Mouse (Mus musculus): ENCODE measurements around the gene Madd.
A peak's percentile ranks its signal among the peaks of the same experiment; 100 is the strongest.

The Madd gene

DNA sequence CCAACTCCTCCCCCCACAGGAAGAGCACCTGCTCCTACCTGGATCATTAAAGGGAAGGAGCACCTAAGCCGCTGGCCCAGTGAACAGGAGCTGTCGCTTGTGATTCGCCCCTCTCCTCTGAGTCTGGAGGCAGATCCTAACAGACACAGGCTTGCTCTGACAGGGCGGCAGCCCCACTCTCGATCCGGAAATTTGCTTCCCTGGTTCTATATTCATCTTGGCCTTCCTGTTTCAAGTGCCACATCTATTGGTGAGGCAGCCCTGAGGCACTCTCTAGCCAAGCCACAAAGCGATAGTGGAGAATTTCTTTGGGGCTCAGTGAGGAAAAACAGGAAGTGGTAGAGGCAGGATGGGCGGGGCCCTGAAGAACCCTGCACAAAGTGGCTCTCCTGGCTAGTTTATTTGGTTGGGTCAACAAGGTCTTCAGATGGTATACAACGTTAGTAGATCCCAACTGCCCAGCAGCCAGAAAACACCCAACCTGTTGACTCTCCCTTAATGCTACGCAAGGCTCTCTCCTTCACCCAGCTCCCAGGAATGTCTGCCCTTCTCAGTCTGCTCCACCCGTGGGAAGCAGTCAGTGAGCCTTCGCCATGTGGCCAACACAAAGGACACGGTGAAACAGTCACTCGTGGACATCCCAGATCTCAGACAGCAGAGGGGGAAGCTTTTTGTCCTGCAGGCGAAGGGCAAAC is at the start of gene Madd:
Madd (minus strand) TSS at position 127 of the 695 bp plus-strand sequence.
- no peak for DNase-seq (ENCODE audit: low spot score)

GRCm38 (mm10) chr2:91229735-91230134 is 46.1 kb upstream of the Madd start:
- DNase-seq (ENCODE audit: low spot score), result no peak

DNA sequence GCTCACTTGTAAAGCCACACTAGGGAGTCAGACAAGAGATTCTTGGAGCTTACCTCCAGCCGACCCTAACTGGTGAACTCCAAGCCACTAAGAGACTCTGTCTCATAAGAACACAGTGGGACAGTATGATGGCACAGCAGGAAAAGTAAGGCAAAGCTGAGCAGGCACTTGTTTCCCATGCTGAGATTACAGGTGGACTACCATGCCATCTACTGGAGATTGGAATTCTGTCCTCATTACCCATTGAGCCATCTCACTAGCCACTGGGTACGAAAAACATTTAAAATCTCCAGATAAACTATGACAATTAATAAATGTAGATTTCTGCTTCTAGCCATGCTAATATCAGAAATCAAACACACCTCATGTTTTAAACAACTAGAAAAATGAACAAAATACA is 40.0 kb upstream of the Madd start:
- DNase-seq (ENCODE audit: low spot score), result no peak

DNA sequence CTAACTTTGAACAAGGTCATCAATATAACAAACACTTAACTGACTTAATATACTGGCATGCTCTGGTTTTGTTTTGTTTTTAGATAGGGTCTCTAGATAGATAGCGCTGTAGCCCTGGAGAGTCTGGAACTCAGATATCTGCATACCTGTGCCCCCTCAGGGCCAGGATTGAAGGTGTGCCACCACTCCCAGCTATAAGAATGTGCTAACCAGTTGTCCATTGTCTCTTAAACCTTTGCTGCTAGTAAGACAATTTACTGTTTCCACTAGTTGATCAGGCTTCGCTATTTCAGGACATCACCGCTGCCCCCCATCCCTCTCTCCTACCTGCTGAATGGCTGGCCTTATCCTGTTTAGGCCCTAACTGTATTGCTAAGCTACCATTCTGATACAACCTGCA is 36.9 kb upstream of the Madd start:
- DNase-seq (ENCODE audit: low spot score), result no peak

DNA sequence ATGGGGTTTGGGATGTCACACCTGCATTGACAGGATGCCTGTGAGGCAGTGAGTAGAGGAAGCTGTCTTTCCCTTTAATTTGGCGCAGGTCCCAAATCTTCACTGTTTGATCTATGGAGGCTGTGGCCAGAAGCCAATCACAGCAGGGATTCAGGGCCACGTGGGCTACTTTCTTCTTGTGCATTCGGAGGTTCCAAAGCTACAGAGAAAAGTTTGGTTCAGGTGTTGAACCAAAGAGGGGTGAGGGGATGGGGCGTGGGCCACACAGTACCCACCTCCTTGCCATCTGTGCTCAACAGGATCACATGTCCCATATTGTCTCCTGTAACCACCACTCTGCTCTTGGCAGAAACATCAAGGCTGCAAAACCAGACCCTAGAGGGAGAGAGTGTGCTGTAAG is 33.4 kb upstream of the Madd start:
- no peak for DNase-seq (ENCODE audit: low spot score)

DNA sequence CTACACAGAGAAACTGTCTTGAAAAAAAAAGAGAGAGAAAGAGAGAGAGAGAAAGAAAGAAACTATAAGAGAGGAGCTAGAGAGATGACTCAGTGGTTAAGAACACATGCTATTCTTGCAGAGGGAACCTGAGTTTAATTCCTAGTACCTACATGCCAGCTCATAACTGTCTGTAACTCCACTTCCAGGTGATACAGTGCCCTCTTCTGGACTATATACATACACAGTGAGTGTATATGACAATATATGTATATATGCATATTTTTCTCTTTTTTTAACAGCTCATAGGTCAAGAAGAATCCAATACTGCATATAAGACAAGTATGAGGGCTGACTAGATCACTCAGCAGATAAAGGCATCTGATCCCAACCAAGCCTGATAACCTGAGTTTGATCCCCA is 29.7 kb upstream of the Madd start:
- DNase-seq (ENCODE audit: low spot score), result no peak

DNA sequence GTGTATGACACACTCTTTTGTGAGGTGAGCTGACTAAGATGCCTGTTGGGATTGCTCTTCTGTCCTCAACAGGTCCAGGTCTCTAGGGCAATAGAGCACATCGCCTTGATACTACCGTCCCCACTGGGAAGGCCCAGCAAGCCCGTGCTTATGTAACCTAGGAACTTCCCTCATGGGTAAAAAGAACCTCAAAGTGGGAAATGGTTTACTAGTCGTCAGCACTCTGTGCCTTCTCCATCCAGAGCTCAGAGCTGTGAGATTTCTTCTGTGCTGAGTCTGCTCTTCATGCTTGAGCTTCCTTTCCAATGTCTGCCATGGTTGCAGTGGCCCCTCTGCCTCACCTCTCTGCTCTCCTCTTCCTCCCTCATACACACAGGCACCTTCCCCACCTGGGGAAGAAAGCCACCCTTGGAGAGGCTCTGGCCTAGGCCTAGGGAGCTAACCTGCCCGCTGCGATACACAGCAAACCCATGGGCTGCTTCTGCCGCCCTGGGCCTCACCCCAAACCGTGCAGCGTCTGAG is 22.7 kb upstream of the Madd start:
- DNase-seq (ENCODE audit: low spot score), result no peak

DNA sequence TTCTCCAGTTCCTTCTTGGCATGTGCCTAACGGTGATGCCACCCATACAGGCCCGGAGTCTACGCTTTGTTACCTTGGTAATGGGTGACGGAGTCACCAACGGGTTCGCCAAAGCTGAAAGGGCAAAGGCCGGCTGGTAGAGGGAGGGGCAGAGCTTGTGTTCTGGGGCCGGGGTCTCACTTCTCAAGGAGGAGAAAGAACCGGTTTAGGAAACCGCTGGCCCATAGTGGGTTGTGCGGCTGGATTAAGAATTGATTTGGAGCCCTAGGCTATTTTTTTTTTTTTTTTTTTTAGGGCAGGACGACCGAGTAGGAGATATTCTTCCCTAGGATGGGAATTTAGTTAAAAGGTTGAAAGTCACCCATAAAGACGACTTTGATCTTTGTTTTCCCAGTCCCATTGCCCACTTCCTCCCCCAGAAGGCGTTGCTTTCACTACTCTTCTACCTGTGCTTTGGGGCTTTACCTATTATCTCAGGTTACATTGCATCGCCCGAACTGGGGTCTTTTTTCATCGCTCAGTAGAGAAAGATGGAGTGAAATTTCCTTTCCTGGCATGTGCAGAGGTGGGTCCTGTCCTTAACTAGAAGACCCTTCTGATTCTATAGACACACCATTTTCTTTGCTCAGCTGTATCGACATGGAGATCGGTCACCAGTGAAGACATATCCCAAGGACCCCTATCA is 19.5 kb upstream of the Madd start:
- no peak for DNase-seq (ENCODE audit: low spot score)

DNA sequence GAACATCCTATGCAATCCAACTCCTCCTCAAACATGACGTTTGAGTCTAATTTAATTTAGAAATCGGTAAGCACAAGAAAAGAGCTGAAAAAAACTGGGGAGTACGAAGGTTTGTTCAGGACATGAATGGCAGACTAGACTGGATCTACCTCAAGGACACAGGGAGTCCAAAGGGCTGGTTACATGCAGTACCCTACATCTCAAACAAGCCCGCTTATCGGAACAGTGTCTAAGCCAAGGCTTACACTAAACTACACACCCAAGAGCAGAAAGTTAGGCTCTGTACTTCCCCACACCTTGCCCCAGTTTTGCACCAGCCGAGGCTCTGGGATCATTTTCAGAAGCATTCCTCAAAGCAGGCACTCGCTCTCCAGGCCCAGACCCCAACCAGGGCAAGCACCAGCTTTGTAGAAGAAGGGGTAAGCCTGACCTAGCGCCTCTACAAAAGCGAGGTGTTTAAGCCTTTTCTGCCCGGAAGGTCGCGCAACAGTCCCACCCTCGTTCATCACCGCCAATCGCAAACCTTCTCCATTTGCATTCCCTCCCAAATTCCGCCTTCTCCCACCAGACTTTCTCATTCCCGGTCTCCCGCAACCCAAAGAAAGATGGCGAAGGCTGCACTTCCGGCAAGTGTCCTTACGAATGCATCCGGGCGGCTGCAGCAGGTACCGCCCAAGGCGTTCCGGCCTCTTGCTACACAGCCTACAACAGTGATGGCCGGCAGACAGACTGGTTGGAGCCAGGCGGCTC is 18.8 kb upstream of the Madd start, which contains the start of the genes Nr1h3 and Acp2:
Nr1h3 (minus strand) TSS at position 613 of the 750 bp plus-strand sequence.
Acp2 (plus strand) TSS at position 664 of the 750 bp plus-strand sequence.
- peak; percentile 92 for DNase-seq (ENCODE audit: low spot score)

DNA sequence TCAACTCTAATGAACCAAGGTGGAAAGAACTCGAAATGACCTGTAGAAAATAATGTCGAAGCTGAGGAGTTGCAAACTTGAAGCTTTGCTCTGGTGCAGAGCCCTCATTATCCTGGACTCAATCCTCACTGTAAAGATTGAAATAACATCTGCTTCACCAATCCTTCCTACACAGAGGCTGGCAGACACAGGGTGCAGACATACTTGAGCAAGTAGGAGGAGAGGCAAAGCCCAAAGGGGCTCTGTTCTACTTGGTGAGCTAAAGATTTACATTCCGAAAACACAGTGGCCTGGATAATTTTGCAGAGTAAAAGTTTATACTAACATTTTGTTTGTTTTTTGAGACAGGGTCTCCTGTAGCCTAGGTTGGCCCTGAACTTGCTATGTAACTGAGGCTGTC is 15.3 kb upstream of the Madd start:
- no peak for DNase-seq (ENCODE audit: low spot score)

GRCm38 (mm10) chr2:91196577-91197001 is 13.0 kb upstream of the Madd start:
- DNase-seq (ENCODE audit: low spot score), result no peak

DNA sequence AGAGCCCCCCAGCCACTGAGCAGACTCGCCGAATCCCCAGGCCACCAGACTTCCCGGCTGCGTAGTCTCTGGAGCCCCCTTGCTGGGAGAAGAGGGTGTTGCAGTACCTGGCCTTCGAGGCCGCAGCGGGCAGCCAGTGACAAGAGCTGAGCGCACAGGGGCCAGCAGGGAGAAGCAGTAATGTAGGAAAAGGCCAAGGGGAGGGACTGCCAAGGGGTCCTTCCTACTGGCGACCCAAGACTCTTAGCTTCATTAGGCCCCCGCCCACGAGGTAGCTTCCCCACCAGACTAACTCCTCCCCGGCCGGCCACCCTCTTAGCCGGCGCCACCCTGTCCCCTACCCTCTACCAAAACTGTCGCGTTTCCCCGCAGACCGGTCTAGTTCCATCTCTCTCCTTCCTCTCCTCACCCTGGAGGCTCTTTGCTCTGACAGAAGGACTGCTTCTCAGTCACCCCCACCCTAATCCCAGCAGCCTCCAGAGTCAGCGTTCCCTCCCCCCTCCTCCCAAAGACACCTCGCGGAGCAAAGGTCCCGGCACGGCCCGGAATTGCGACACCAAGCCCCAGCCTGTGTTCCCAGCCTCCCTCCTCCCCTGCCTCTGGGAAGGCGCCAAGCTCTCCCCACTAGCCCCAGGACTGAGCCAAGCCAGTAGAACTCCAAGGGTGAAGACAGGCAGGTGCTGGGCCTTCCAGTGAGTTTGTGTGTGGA is 11.1 kb upstream of the Madd start:
- DNase-seq (ENCODE audit: low spot score), result peak; percentile 77

DNA sequence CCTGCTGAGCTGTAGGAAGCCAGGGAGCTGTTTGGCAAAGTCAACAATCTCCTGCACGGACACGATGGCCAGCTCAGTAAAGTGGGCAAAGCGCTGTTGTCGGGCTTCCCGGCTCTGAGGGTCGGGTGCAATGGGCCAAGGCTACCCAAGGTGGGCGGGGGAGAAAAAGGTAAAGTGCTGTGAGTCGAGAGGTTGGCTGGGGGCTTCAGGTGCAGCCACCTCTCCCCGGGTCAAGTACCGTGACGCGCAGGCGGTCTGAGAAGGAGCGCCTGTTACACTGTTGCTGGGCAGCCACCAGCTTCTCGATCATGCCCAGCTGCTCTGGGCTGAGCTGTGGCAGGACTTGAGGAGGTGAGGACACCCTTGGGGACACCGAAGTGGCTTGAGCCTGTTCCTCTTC is 6.9 kb upstream of the Madd start:
- no peak for DNase-seq (ENCODE audit: low spot score)

- no peak for DNase-seq (ENCODE audit: low spot score)
These were observed 3.8 kb upstream of the Madd start for GRCm38 (mm10) chr2:91187431-91187830.

DNA sequence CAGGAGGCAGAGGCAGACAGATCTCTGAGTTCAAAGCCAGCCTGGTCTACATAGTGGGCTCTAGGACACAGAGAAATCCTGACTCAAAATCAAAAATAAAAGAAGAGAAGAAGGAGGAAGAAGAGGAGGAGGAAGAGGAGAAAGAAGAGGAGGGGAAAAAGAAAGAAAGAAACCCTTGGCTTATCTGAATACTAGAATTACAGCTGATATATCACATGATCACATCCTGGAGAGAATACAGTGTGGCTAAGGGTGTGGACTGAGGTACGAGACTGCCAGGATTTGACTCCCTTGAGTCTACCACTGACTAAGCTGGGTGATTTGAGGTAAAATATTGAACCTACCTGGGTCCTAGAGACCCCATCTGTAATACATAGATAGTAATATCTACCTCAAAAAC is 2.6 kb upstream of the Madd start:
- DNase-seq (ENCODE audit: low spot score), result no peak

- peak; percentile 95 for DNase-seq (ENCODE audit: low spot score)
These were observed 506 bp downstream of the Madd start for GRCm38 (mm10) chr2:91183148-91183513.

GRCm38 (mm10) chr2:91182405-91183147 is 1.1 kb downstream of the Madd start:
- DNase-seq (ENCODE audit: low spot score), result peak; percentile 86

DNA sequence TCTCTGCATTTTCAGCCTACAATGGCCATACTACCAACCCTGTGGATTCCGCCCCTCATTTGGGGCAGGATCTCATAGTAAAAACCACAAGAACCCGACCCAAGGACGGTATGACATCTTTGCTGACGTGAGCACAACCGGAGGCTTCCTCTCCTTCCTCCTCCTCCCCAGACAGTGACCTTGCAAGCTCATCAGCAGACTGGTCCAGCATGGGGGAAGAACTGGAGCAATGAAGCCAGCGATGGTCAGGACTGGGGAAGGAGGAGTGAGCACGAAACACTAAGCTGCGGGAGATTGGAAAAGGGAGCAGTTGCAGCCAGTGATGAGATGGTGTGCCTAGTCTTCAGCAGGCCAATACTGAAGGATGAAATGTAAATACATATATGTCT is 1.6 kb downstream of the Madd start:
- no peak for DNase-seq (ENCODE audit: low spot score)

DNA sequence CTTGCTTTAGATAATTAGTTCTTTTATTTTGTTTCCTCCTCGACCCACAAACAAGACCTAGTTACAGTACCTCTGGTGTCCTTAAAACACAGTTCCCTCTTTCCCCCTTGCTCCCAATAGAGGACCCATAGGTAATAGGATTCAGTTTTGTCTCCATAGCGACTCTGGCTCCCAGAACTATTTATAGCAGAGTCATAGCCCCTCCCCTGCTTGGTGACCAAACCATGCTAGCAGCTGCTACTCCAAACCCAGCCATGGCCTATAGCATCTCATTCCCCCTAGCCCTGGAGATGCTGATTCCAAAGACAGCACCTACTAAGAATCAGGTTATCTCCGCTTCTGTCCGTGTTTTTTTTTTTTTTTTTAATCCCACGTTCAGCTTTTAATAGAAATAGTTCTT is 2.9 kb downstream of the Madd start:
- DNase-seq (ENCODE audit: low spot score), result no peak

GRCm38 (mm10) chr2:91179825-91180224 is 3.8 kb downstream of the Madd start:
- DNase-seq (ENCODE audit: low spot score), result no peak

DNA sequence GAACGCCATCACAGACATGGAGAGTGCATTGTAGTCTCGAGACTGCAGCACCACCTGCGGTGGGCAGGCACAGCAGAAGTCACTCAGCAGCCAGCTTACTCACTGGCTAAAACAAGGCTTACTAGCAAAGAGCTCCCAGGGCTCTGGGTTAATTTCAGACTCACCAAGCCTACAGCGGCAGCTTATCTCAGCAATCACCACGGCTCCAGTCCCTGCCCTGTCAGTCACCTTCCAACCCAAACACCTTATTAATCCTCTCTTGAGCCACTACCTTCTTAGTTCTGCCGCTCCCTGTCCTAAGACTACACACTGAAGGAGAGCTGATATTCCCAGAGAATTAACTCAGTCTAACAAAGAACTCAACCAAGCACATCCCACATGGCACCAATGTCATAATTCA is 7.4 kb downstream of the Madd start:
- DNase-seq (ENCODE audit: low spot score), result no peak
